Mouse (Mus musculus) cerebellum, adult 9-11 months (tissue): Measurements from ENCODE around the gene Sprr2h.

ENCODE experiments used
- DNase-seq: peaks from one replicate; pipeline ENCODE4 v3.0.0; 2022

The Sprr2h gene

DNA sequence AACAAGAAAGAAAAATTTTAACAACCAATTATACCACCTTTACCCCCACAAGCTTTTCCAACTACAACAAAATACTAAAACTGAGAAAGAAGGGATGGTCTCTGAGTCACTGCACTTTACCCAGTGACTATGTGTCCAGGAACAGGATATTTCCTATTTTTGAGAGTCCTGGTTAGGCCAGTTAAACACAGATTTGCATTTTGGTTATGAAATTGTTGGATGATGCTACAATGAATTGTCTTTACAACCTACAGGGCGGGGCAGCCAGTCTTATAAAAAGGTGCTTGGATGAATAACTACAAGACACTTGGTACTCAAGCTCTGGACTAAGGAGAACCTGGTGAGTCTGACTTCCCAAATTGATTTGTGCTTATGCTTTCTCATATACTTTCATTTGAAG, at the start of gene Sprr2h:
TSS of gene Sprr2h (plus strand) at position 301 of the 400 bp plus-strand sequence.
- DNase-seq = no peak

DNA sequence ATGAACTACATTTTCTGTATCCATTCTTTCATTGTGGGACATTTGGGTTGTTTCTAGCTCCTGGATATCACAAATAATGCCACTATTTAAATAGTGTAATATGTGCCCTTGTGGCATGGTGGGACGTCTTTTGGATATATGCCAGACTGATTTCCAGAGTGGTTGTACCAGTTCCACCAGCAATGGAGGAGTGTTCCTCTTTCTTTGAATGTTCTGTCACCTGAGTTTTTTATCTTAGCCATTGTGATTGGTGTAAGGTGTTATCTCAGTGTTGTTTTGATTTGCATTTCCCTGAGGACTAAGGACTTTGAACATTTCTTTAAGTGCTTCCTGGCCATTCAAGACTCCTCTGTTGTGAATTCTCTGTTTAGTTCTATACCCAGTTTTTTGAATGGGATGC, 49.2 kb upstream of the Sprr2h start:
- no peak for DNase-seq

- no peak for DNase-seq
These were observed 46.6 kb upstream of the Sprr2h start, which contains the start of gene Sprr2d for GRCm38 (mm10) chr3:92338840-92339239. Gene Sprr2d (plus strand): TSS chr3:92339140.

GRCm38 (mm10) chr3:92351843-92352242, 33.6 kb upstream of the Sprr2h start, which contains the start of gene Sprr2e:
Gene Sprr2e (plus strand): TSS chr3:92352143.
- DNase-seq = no peak

DNA sequence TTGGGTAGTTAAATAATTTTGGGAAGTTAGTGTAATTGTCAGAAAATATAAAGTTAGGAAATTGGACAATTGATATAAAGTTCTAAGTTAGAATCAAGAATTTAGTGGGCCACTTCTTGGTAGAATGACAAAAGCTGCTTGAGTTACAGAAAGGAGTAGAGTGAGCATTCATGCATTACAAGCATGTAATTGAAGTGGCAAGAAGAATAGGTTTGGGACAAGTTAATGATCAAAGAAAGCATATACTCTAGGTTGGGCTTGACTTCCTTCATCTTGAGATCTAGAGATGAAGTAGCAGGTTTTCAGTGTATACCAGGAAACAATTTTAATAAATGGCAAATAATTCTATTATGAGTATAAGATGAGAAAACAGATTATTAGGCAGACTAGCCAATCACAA, 23.9 kb upstream of the Sprr2h start:
- no peak for DNase-seq

GRCm38 (mm10) chr3:92364887-92365286, 20.6 kb upstream of the Sprr2h start, which contains the start of gene Sprr2f:
Gene Sprr2f (plus strand): TSS chr3:92365187.
- no peak for DNase-seq

DNA sequence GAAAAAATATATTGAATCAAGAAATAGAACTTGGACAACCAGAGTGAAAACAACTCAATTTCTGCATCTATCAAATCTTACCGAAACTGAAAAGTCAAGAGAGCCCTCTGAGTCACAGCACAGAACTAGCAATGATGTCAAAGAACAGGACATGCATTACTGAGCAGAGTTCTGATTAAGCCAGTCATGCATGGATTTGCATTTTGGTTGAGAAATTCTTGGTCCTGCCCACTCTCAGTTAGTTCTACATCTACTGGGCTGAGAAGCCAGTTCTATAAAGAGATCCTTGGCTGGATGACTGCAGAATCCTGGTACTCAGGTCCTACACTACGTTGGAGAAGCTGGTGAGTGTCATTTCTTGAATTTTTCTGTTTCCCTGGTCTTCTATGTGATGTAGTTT, 11.9 kb upstream of the Sprr2h start:
- DNase-seq = no peak

GRCm38 (mm10) chr3:92394301-92394700, 8.8 kb downstream of the Sprr2h start:
- DNase-seq = no peak

GRCm38 (mm10) chr3:92407691-92408090, 22.2 kb downstream of the Sprr2h start, which contains the start of gene Sprr2i:
Gene Sprr2i (plus strand): TSS chr3:92407991.
- DNase-seq = no peak

- DNase-seq = no peak
These were observed 32.3 kb downstream of the Sprr2h start, which contains the start of gene Sprr2j-ps for GRCm38 (mm10) chr3:92417782-92418181. Gene Sprr2j-ps (plus strand): TSS chr3:92418082.

DNA sequence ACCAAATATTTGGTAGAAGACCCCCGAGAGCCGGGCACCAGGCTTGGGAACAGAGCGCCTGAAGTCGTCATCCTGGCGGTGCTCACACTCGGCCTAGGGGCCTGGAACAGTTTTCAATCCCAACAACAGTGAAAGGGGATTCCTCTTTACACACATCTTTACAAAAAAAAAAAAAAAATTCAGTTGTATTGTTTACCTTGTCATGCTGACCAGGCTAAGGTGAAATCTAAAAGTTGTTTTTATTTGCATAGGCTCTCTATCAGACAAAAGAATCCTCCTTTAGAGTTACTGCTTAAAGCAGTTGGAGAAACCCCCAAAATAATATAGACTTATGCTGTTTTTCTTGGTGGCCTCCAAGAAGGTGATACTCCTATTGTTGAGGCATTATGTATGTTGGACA, 43.8 kb downstream of the Sprr2h start, which contains the start of gene Gm9774:
TSS of gene Gm9774 (minus strand) at position 101 of the 400 bp plus-strand sequence.
- DNase-seq = no peak

- no peak for DNase-seq
These were observed 46.8 kb downstream of the Sprr2h start, which contains the start of gene Sprr2k for GRCm38 (mm10) chr3:92432282-92432681. Gene Sprr2k (plus strand): TSS chr3:92432582.
